Mouse (Mus musculus) cerebellum, postnatal 14 days (tissue): ENCODE measurements at regions not wholly inside any gene's neighbourhood (a gene's known extent, or its start where the extent isn't known, plus 50 kb on each side); places are given as distances from the start of the nearest gene placed in this dataset.

Experiments used
- DNase-seq, 2 experiments: peaks; one replicate each; pipeline ENCODE4 v3.0.0; 2021; ENCODE audit warnings: mixed read lengths in 2 of 2

DNA sequence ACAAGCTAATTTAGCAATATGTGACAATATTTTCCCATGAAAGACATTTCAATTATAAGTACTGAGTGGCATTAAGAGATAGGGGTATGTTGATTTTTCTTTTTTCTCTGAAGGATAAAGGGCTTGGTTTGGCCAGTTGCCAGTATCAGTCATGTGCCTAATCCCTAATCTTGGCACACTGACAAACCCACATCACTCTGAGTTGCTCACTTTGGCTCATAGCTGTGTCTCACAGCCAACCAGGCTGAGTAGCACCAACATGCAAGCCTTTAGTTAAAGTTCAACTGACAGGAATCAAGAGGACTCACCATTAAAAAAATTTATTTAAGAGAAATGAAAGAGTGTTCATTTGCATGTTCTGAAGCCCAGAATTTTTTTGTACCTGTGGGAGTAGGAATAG is 1861.1 kb upstream of the Cntnap5a start:
- peak; percentile 68 to 78 for DNase-seq

DNA sequence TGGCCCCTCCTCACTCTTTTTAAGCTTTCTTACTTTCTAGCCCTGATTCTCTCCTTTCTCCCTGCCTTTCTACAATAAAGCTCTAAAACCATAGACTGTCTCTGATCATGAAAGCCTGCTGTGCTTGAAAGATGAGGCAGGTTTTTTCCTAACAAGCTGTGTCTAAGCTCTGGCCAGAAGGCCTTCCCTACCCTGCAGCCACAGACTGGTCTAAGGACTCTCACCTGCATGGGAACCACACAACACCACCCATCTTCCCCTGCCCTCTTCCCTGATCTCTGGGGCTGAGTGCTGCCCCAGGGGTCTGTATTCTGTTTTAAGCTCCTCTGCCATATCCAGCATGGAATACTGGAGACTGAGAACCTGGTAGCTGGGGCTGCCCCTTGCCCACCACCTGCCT is 1832.1 kb upstream of the Cntnap5a start:
- DNase-seq, result no peak
